ENCODE assay signal across 24 mouse cellular contexts in genomic region chr14:75636107-75636506, GRCm38 (mm10). TPM values are rescaled to one million over a fixed set of nuclear protein-coding genes. Genes with fewer than 3 reads are reported as not detected.
DNase-seq lines count a peak whose midpoint lies in the region; ATAC-seq and TF ChIP-seq lines count a peak whose summit lies in the region.
"Had no signal": no experiment of that assay in that cellular context is flagged by ENCODE, and none has a peak within 500 bp of the region (broad histone marks: within the 10 kb centered on the region; RNA-seq: fewer than 3 reads in every experiment).

No protein-coding gene starts in this region.

- no peaks in the 10 kb centered on the region for H3K9me3 ChIP-seq in hindbrain, postnatal 0 days (ENCODE audit: low read length)
- no peaks in the 10 kb centered on the region for H3K9me3 ChIP-seq in hindbrain, embryonic 12.5 days (replicated peaks)
- H3K9me3 ChIP-seq in limb, embryonic 12.5 days: no peaks in the 10 kb centered on the region
- H3K9me3 ChIP-seq: embryonic facial prominence, embryonic 13.5 days; forebrain, embryonic 15.5 days; intestine, embryonic 15.5 days had no signal

- peaks cover 9% of the 10 kb centered on the region; the same call in 1 of the 2 replicates for H3K4me1 ChIP-seq in hindbrain, postnatal 0 days (ENCODE audit: insufficient read depth, low read length)
- H3K4me1 ChIP-seq in hindbrain, embryonic 12.5 days: 0 out of 2 replicates have a peak, but pooled peaks cover 5% of the 10 kb centered on the region
- peaks cover 16% of the 10 kb centered on the region for H3K4me1 ChIP-seq in limb, embryonic 12.5 days (replicated peaks)
- H3K4me1 ChIP-seq: intestine, embryonic 15.5 days had no signal

- no peak for TF ChIP-seq CTCF in hindbrain, postnatal 0 days (IDR thresholded peaks at IDR 0.05; ENCODE audit: low read depth)

- H3K36me3 ChIP-seq in hindbrain, postnatal 0 days (ENCODE audit: insufficient read depth, low read length): no peaks in the 10 kb centered on the region
- H3K36me3 ChIP-seq in hindbrain, embryonic 12.5 days: no peaks in the 10 kb centered on the region
- H3K36me3 ChIP-seq in limb, embryonic 12.5 days: no peaks in the 10 kb centered on the region
- H3K36me3 ChIP-seq: embryonic facial prominence, embryonic 13.5 days; forebrain, embryonic 15.5 days; intestine, embryonic 15.5 days had no signal

- no peak overlapping the region for H3K27ac ChIP-seq in hindbrain, postnatal 0 days
- H3K27ac ChIP-seq in hindbrain, embryonic 12.5 days: no peak overlapping the region
- H3K27ac ChIP-seq in limb, embryonic 12.5 days: peak overlapping the region; percentile 67
- H3K27ac ChIP-seq: embryonic facial prominence, embryonic 13.5 days; forebrain, embryonic 15.5 days; intestine, embryonic 15.5 days; liver, embryonic 14.5 days; stomach, postnatal 0 days had no signal

- no peak overlapping the region for H3K9ac ChIP-seq in hindbrain, postnatal 0 days (replicated peaks; ENCODE audit: low read length)
- no peak overlapping the region for H3K9ac ChIP-seq in hindbrain, embryonic 12.5 days
- H3K9ac ChIP-seq in limb, embryonic 12.5 days (replicated peaks): no peak overlapping the region
- H3K9ac ChIP-seq: embryonic facial prominence, embryonic 13.5 days; forebrain, embryonic 15.5 days; intestine, embryonic 15.5 days; liver, embryonic 14.5 days had no signal

- H3K4me2 ChIP-seq in hindbrain, postnatal 0 days (ENCODE audit: low read depth, low read length): no peak overlapping the region
- H3K4me2 ChIP-seq in hindbrain, embryonic 12.5 days (replicated peaks): no peak overlapping the region
- 0 out of 2 replicates have a peak overlapping the region, but pooled peaks have one; percentile 10 for H3K4me2 ChIP-seq in limb, embryonic 12.5 days
- H3K4me2 ChIP-seq: embryonic facial prominence, embryonic 13.5 days; forebrain, embryonic 15.5 days; intestine, embryonic 15.5 days had no signal

- peak; percentile 20 for DNase-seq in cerebellum, adult 9-11 months
- no peak for DNase-seq in cerebellum, postnatal 36 days
- DNase-seq in hindbrain, postnatal 0 days (ENCODE audit: low spot score): peak; percentile 14
- peak; percentile 6 for DNase-seq in Muller cell, postnatal 12 days (ENCODE audit: inconsistent ontology term)
- DNase-seq in thymus, postnatal 10 days (ENCODE audit: low spot score in 2 of 2): no peak
- DNase-seq: gastrocnemius, postnatal 10 days; thymus, postnatal 36 days had no signal

- 32% methylated on average over 7 of the region's 7 CpGs for whole genome bisulfite sequencing in hindbrain, postnatal 0 days
- 60% methylated on average over 7 of the region's 7 CpGs for WGBS in hindbrain, embryonic 12.5 days
- 27% methylated on average over 7 of the region's 7 CpGs for WGBS in limb, embryonic 12.5 days

- H3K27me3 ChIP-seq in hindbrain, postnatal 0 days (ENCODE audit: insufficient read depth, low read length): no peaks in the 10 kb centered on the region
- no peaks in the 10 kb centered on the region for H3K27me3 ChIP-seq in hindbrain, embryonic 12.5 days
- no peaks in the 10 kb centered on the region for H3K27me3 ChIP-seq in limb, embryonic 12.5 days
- H3K27me3 ChIP-seq: CH12.LX; embryonic facial prominence, embryonic 13.5 days; forebrain, embryonic 15.5 days; intestine, embryonic 15.5 days had no signal

- H3K4me3 ChIP-seq in hindbrain, postnatal 0 days (ENCODE audit: low read length): no peak overlapping the region
- no peak overlapping the region for H3K4me3 ChIP-seq in hindbrain, embryonic 12.5 days
- H3K4me3 ChIP-seq in limb, embryonic 12.5 days (replicated peaks): no peak overlapping the region
- H3K4me3 ChIP-seq: embryonic facial prominence, embryonic 13.5 days; forebrain, embryonic 15.5 days; intestine, embryonic 15.5 days had no signal

- ATAC-seq in hindbrain, postnatal 0 days: no peak
- ATAC-seq in hindbrain, embryonic 12.5 days (ENCODE audit: low FRiP score): no peak
- peak; percentile 71; the same call in 1 of the 2 replicates for ATAC-seq in limb, embryonic 12.5 days (ENCODE audit: insufficient number of reproducible peaks, insufficient read depth, low FRiP score, low TSS enrichment, low read depth)
- no peak for ATAC-seq in CD4-positive, CD25-positive, alpha-beta regulatory T cell, adult 4 months
- ATAC-seq: forebrain, embryonic 15.5 days; intestine, embryonic 15.5 days had no signal

RNA-seq across cellular contexts. Expression of gene Erich6b, which starts 6.0 kb away (rescaled TPM):
- not detected in 2 replicates for total RNA-seq in hindbrain, postnatal 0 days (2014; rRNA removed)
- polyA plus RNA-seq in hindbrain, postnatal 0 days (2015; fragmentation: Nextera tagmentation; extraction: Ambion mirVana): not detected in 2 replicates
- not detected in 2 replicates for polyA plus RNA-seq in hindbrain, embryonic 12.5 days (2016; fragmentation: Nextera tagmentation; extraction: Ambion mirVana)
- not detected in 2 replicates for polyA plus RNA-seq in limb, embryonic 12.5 days (2016; fragmentation: Nextera tagmentation; extraction: Ambion mirVana)
- polyA plus RNA-seq in CD4-positive, CD25-positive, alpha-beta regulatory T cell, adult 4 months (2017; shearing (Covaris generic)): not detected
- total RNA-seq: adrenal gland, postnatal 25 days; CH12.LX; gastrocnemius, postnatal 10 days; heart, adult 8-10 months; heart, postnatal 25 days; layer of hippocampus, postnatal 14 days; left cerebral cortex, postnatal 14 days; megakaryocyte-erythroid progenitor cell, adult 5-6 weeks; neutrophil, adult 5-6 weeks had no signal
- polyA plus RNA-seq: embryonic facial prominence, embryonic 13.5 days; forebrain, embryonic 15.5 days; intestine, embryonic 15.5 days; liver, embryonic 14.5 days; spleen, adult 2 months; stomach, postnatal 0 days had no signal

RNA-seq across cellular contexts. Expression of gene Spert, which starts 43.2 kb away (rescaled TPM):
- not detected in 2 replicates for total RNA-seq in hindbrain, postnatal 0 days (2014; rRNA removed)
- not detected in 2 replicates for polyA plus RNA-seq in hindbrain, postnatal 0 days (2015; fragmentation: Nextera tagmentation; extraction: Ambion mirVana)
- polyA plus RNA-seq in hindbrain, embryonic 12.5 days (2016; fragmentation: Nextera tagmentation; extraction: Ambion mirVana): not detected in 2 replicates
- polyA plus RNA-seq in limb, embryonic 12.5 days (2016; fragmentation: Nextera tagmentation; extraction: Ambion mirVana): not detected in 2 replicates
- polyA plus RNA-seq in CD4-positive, CD25-positive, alpha-beta regulatory T cell, adult 4 months (2017; shearing (Covaris generic)): not detected
- total RNA-seq: adrenal gland, postnatal 25 days; CH12.LX; gastrocnemius, postnatal 10 days; heart, adult 8-10 months; heart, postnatal 25 days; layer of hippocampus, postnatal 14 days; left cerebral cortex, postnatal 14 days; megakaryocyte-erythroid progenitor cell, adult 5-6 weeks; neutrophil, adult 5-6 weeks had no signal
- polyA plus RNA-seq: embryonic facial prominence, embryonic 13.5 days; forebrain, embryonic 15.5 days; intestine, embryonic 15.5 days; liver, embryonic 14.5 days; stomach, postnatal 0 days had no signal

Comparison
In these comparisons a context has a peak if more than half of its experiments do, and no peak if none do; other contexts are left out.
1. DNase-seq: peak in cerebellum, adult 9-11 months (single experiment), hindbrain, postnatal 0 days (single experiment) and Muller cell, postnatal 12 days (single experiment); none in cerebellum, postnatal 36 days (0 of 2) and thymus, postnatal 10 days (0 of 2).